Mouse (Mus musculus): ENCODE measurements around the gene Ahcyl1. TPM values are rescaled to one million over a fixed set of nuclear protein-coding genes. Genes with fewer than 3 reads are reported as not detected.
"Not testable (repeated sequence)": the region's sequence is repeated elsewhere in the genome, so short reads cannot be mapped to it uniquely, and the experiment has no call there.

The Ahcyl1 gene
- polyA plus RNA-seq, 1 experiment from 2014 or later = 74.7 TPM

DNA sequence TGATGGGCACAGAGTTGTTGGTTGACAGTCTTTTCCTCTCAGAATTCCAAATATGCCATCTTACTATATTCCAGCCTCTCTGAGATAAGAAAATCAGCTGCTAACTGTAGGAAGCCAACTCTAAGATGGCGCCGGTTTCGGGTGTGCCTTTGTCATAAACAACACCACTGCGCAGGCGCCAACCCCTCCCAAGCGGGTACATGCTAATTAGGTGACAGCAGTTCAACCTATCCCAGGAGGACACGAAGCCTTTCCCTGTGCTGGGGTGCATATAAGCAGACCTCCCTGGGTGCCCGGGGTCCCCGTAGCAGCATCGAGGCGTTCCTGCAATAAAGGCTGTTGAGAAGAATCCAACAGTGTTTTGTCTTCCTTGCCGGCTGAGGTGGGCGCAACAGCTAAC is 39.3 kb upstream of the Ahcyl1 start:
- WGBS = 91% methylated on average over 13 of the region's 13 CpGs
- not testable (repeated sequence) for H3K36me3 ChIP-seq; H3K9me3 ChIP-seq; H3K4me2 ChIP-seq; H3K4me3 ChIP-seq; H3K27ac ChIP-seq; H3K9ac ChIP-seq; ATAC-seq (ENCODE audit: insufficient number of reproducible peaks, low FRiP score, low TSS enrichment, low read depth); H3K27me3 ChIP-seq
- peaks cover 27% of the 10 kb centered on the region for H3K4me1 ChIP-seq

GRCm38 (mm10) chr3:107733329-107733728 is 37.0 kb upstream of the Ahcyl1 start:
- no peak overlapping the region for H3K27ac ChIP-seq
- H3K4me3 ChIP-seq = no peak overlapping the region
- no peaks in the 10 kb centered on the region for H3K27me3 ChIP-seq
- no peak overlapping the region for H3K4me2 ChIP-seq
- H3K9ac ChIP-seq = no peak overlapping the region
- no peaks in the 10 kb centered on the region for H3K36me3 ChIP-seq
- no peak for ATAC-seq (ENCODE audit: insufficient number of reproducible peaks, low FRiP score, low TSS enrichment, low read depth)
- whole genome bisulfite sequencing = 94% methylated on average over 1 of the region's 1 CpGs
- peaks cover 12% of the 10 kb centered on the region for H3K4me1 ChIP-seq
- no peaks in the 10 kb centered on the region for H3K9me3 ChIP-seq

GRCm38 (mm10) chr3:107730236-107730635 is 33.9 kb upstream of the Ahcyl1 start:
- H3K36me3 ChIP-seq = no peaks in the 10 kb centered on the region
- WGBS = 6% methylated on average over 2 of the region's 2 CpGs
- no peak overlapping the region for H3K4me3 ChIP-seq
- no peak for ATAC-seq (ENCODE audit: insufficient number of reproducible peaks, low FRiP score, low TSS enrichment, low read depth)
- H3K27me3 ChIP-seq = no peaks in the 10 kb centered on the region
- no peak overlapping the region for H3K27ac ChIP-seq
- no peak overlapping the region for H3K9ac ChIP-seq
- H3K4me2 ChIP-seq = no peak overlapping the region
- H3K9me3 ChIP-seq = no peaks in the 10 kb centered on the region
- H3K4me1 ChIP-seq = 0 out of 2 replicates have a peak, but pooled peaks cover 4% of the 10 kb centered on the region

GRCm38 (mm10) chr3:107728509-107728908 is 32.1 kb upstream of the Ahcyl1 start:
- Histone ChIP-seq H3K9me3 (no peaks in the 10 kb centered on the region), H3K4me3 (no peak overlapping the region), H3K36me3 (no peaks in the 10 kb centered on the region), H3K4me1 (0 out of 2 replicates have a peak, but pooled peaks cover 4% of the 10 kb centered on the region), H3K9ac (no peak overlapping the region), H3K4me2 (no peak overlapping the region), H3K27me3 (no peaks in the 10 kb centered on the region), H3K27ac (no peak overlapping the region)
- 28% methylated on average over 1 of the region's 1 CpGs for WGBS
- ATAC-seq (ENCODE audit: insufficient number of reproducible peaks, low FRiP score, low TSS enrichment, low read depth) = 0 out of 2 replicates have a peak, but pooled peaks have one; percentile 30

GRCm38 (mm10) chr3:107715971-107716370 is 19.6 kb upstream of the Ahcyl1 start:
- Histone ChIP-seq H3K4me3 (no peak overlapping the region), H3K9ac (no peak overlapping the region), H3K36me3 (no peaks in the 10 kb centered on the region), H3K27ac (no peak overlapping the region), H3K27me3 (no peaks in the 10 kb centered on the region), H3K9me3 (no peaks in the 10 kb centered on the region), H3K4me2 (no peak overlapping the region), H3K4me1 (0 out of 2 replicates have a peak, but pooled peaks cover 2% of the 10 kb centered on the region)
- WGBS = 70% methylated on average over 1 of the region's 1 CpGs
- ATAC-seq (ENCODE audit: insufficient number of reproducible peaks, low FRiP score, low TSS enrichment, low read depth) = no peak

DNA sequence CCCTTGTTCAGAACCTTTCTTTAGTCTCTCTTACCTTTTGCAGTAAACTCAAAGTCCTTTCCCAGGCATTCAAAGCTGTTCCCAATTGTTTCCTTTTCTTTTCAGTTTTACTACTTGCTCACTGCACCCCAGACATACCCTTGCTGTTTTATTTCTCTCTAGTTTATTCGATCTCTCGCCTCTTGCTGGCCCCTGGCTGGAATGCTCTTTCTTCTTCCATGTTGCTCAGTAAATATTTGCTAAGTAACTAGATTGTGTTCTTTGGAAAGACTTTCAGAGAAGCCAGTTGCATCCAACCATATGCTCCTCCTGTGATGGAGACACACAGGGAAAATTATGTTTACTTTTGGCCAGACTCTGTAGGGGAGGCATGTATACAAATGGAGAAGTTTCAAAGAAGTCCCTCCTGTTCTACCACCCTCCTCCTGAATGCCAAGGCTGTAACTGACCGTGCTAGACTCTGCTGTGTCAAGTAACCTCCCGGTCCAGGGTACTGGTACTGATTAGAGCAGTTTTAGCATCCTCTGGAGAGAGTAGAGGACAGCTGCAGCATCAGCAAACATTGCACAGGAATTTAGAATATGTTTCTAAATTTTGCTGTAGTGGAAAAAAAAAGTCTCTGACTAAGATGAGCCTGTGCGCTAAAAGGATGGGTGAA is 18.0 kb upstream of the Ahcyl1 start:
- Histone ChIP-seq H3K4me3 (no peak overlapping the region), H3K9me3 (no peaks in the 10 kb centered on the region), H3K9ac (no peak overlapping the region), H3K27me3 (no peaks in the 10 kb centered on the region), H3K4me2 (no peak overlapping the region), H3K4me1 (0 out of 2 replicates have a peak, but pooled peaks cover 2% of the 10 kb centered on the region), H3K27ac (no peak overlapping the region), H3K36me3 (no peaks in the 10 kb centered on the region)
- ATAC-seq (ENCODE audit: insufficient number of reproducible peaks, low FRiP score, low TSS enrichment, low read depth) = no peak
- 31% methylated on average over 5 of the region's 5 CpGs for WGBS

- Histone ChIP-seq H3K4me1 (0 out of 2 replicates have a peak, but pooled peaks cover 2% of the 10 kb centered on the region), H3K27me3 (no peaks in the 10 kb centered on the region), H3K36me3 (no peaks in the 10 kb centered on the region), H3K9me3 (no peaks in the 10 kb centered on the region), H3K4me3 (no peak overlapping the region), H3K4me2 (no peak overlapping the region), H3K9ac (no peak overlapping the region), H3K27ac (no peak overlapping the region)
- no peak for ATAC-seq (ENCODE audit: insufficient number of reproducible peaks, low FRiP score, low TSS enrichment, low read depth)
- WGBS = 32% methylated on average over 3 of the region's 3 CpGs
Measured at GRCm38 (mm10) chr3:107712081-107712480, 15.7 kb upstream of the Ahcyl1 start.

DNA sequence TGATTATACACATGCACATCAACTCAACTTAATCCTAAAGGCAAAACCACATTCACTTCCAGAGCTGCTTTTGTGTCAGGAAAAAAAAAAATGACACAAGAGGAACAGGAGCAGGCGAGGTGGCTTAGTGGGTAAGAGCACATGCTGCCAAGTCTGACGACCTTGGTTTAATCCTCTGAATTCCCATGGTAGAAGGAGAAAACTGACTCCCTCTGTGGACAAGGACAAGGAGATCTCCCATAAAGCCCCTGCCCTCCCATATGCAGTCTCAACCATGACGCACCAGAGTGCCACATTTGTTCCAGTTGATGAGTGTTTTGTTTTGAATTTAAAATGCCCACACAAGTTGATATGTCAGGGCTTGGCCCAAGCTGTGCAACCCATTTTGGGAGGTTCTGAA is 12.8 kb upstream of the Ahcyl1 start:
- no peak overlapping the region for H3K4me3 ChIP-seq
- ATAC-seq (ENCODE audit: insufficient number of reproducible peaks, low FRiP score, low TSS enrichment, low read depth) = no peak
- no peaks in the 10 kb centered on the region for H3K4me1 ChIP-seq
- H3K27me3 ChIP-seq = no peaks in the 10 kb centered on the region
- no peak overlapping the region for H3K27ac ChIP-seq
- H3K9me3 ChIP-seq = no peaks in the 10 kb centered on the region
- H3K9ac ChIP-seq = no peak overlapping the region
- WGBS = 60% methylated on average over 3 of the region's 3 CpGs
- no peaks in the 10 kb centered on the region for H3K36me3 ChIP-seq
- no peak overlapping the region for H3K4me2 ChIP-seq

- no peak for ATAC-seq (ENCODE audit: insufficient number of reproducible peaks, low FRiP score, low TSS enrichment, low read depth)
- WGBS = 72% methylated on average over 4 of the region's 4 CpGs
Measured at GRCm38 (mm10) chr3:107707239-107707638, 10.9 kb upstream of the Ahcyl1 start.

DNA sequence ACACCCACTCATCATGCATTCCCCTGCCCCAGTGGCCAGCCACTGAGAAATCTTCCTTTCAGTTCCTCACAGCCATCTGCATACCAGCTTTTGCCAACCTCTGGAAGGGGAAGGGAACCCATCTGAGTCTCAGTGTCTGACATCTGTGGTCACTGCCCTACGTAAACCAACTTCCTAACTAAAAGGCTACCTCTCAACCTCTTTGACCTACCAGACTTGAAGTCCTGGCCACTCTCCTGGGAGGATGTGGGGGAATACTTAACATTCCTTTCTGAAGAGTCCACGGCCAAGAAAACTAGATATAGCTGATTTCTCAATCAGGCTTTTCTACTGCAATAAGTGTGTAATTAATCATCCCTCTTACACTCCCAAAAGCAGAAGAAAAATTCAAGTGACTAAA is 9.8 kb upstream of the Ahcyl1 start:
- WGBS = 37% methylated on average over 2 of the region's 2 CpGs

More at GRCm38 (mm10) chr3:107707239-107707638, 10.9 kb upstream of the Ahcyl1 start:
- Histone ChIP-seq H3K36me3 (no peaks in the 10 kb centered on the region), H3K27ac (no peak overlapping the region), H3K9ac (no peak overlapping the region), H3K4me1 (no peaks in the 10 kb centered on the region), H3K4me3 (no peak overlapping the region), H3K27me3 (no peaks in the 10 kb centered on the region), H3K4me2 (no peak overlapping the region), H3K9me3 (no peaks in the 10 kb centered on the region)

GRCm38 (mm10) chr3:107704371-107704705 is 8.0 kb upstream of the Ahcyl1 start:
- no peak overlapping the region for H3K9ac ChIP-seq
- no peaks in the 10 kb centered on the region for H3K9me3 ChIP-seq
- no peak overlapping the region for H3K4me3 ChIP-seq

More for the DNA sequence above, 9.8 kb upstream of the Ahcyl1 start:
- Histone ChIP-seq H3K27me3 (no peaks in the 10 kb centered on the region), H3K9ac (no peak overlapping the region), H3K9me3 (no peaks in the 10 kb centered on the region), H3K4me3 (no peak overlapping the region), H3K4me2 (no peak overlapping the region), H3K36me3 (no peaks in the 10 kb centered on the region), H3K4me1 (no peaks in the 10 kb centered on the region), H3K27ac (no peak overlapping the region)
- no peak for ATAC-seq (ENCODE audit: insufficient number of reproducible peaks, low FRiP score, low TSS enrichment, low read depth)

GRCm38 (mm10) chr3:107703675-107704370 is 7.5 kb upstream of the Ahcyl1 start:
- WGBS = 80% methylated on average over 7 of the region's 7 CpGs
- Histone ChIP-seq H3K4me2 (no peak overlapping the region), H3K9me3 (no peaks in the 10 kb centered on the region), H3K4me1 (no peaks in the 10 kb centered on the region), H3K9ac (no peak overlapping the region), H3K27me3 (no peaks in the 10 kb centered on the region), H3K27ac (no peak overlapping the region), H3K4me3 (no peak overlapping the region), H3K36me3 (no peaks in the 10 kb centered on the region)
- ATAC-seq (ENCODE audit: insufficient number of reproducible peaks, low FRiP score, low TSS enrichment, low read depth) = no peak

More at GRCm38 (mm10) chr3:107704371-107704705, 8.0 kb upstream of the Ahcyl1 start:
- whole genome bisulfite sequencing = 78% methylated on average over 1 of the region's 1 CpGs
- H3K27me3 ChIP-seq = no peaks in the 10 kb centered on the region
- ATAC-seq (ENCODE audit: insufficient number of reproducible peaks, low FRiP score, low TSS enrichment, low read depth) = no peak
- no peak overlapping the region for H3K27ac ChIP-seq
- no peaks in the 10 kb centered on the region for H3K4me1 ChIP-seq
- no peak overlapping the region for H3K4me2 ChIP-seq
- H3K36me3 ChIP-seq = no peaks in the 10 kb centered on the region
